Mouse (Mus musculus) telencephalon, adult 2 months (tissue): ENCODE measurements around the gene Cpne4.

Experiments
- DNase-seq: peaks from one replicate; pipeline ENCODE4 v3.0.0-alpha.2; 2011; ENCODE audit warnings: low read depth, low spot score

The Cpne4 gene

GRCm38 (mm10) chr9:105046014-105046413 is 498.9 kb downstream of the Cpne4 start:
- no peak for DNase-seq

GRCm38 (mm10) chr9:105048351-105048750 is 501.3 kb downstream of the Cpne4 start:
- peak; percentile 81 for DNase-seq

GRCm38 (mm10) chr9:105049636-105050035 is 502.6 kb downstream of the Cpne4 start:
- no peak for DNase-seq

GRCm38 (mm10) chr9:105050257-105050656 is 503.2 kb downstream of the Cpne4 start:
- DNase-seq: no peak

- peak; percentile 73 for DNase-seq
Measured at GRCm38 (mm10) chr9:105053147-105053557, 506.1 kb downstream of the Cpne4 start, which contains the start of gene Mrpl3. Gene Mrpl3 (plus strand): TSS chr9:105053239.

DNA sequence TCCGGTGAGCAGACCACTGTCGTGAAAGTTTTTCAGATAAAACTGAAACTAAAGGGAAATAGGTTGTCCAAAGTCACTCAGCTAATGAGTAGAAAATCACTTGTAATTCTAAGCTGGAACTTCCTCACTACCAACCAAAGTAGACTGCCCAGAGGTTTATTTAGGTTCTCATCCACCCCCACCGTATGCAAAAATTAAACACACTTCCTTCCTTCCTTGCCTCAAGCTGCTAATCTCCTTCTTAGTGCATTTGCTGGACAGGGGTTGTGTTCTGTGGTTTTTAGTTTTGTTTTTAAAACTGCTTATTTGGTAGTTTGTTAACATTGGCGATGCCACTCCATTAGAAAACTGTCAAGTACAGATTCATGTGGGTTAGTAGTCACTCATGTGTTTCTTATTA is 506.7 kb downstream of the Cpne4 start:
- no peak for DNase-seq

DNA sequence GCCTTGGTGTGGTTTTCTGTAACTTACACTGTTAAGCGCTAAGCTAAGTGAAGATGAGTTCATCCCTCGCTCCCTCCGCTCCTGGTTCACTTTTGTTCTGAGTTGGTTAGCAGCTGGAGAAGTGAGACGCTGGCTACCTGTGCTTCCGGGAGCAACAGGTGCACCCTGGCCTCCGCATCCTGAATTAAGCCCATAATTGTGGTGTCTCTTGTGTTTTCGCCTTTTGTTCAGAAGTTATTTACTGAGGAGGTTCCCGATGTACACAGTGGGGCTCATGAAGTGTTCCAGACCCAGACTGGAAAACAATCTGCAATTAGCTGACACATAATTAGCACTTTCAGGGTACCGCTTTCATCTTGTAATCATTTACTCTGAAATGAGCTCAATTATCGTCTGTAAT is 522.0 kb downstream of the Cpne4 start:
- no peak for DNase-seq

DNA sequence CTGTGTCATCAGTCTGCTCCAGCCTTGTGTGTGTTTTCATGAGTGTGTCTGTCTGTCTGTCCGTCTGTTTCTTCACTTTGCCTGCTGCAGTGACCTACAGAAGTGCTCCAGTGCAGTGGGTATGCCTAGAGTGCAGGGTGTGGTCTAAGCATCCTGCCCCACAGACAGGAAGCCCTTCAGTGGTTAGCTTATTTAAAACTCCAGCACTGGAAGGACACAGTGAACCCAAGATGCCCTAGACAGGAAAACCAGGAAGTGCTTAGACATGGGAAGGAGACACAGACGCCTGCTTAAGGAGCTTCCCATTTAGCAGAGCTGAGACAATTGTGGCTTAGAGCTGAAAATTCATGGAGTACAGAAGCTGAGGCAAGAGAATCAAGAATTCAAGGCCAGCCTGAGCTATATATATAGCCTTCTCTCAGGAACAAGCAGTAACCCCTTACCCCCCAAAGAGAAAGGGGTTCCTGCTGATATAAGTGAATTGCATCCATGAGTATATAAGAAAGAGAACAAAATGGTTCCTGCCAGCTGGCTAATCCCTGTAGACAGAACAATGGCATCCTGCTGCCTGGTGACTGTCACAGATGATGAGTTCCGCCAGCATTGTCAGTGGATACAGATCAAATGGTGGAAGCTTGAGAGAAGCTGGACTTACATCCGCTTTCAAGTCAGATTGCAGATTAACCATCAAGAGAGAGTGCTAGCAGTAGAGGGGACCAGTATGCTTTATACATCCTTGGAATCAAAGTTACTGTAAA is 526.1 kb downstream of the Cpne4 start:
- DNase-seq: no peak

DNA sequence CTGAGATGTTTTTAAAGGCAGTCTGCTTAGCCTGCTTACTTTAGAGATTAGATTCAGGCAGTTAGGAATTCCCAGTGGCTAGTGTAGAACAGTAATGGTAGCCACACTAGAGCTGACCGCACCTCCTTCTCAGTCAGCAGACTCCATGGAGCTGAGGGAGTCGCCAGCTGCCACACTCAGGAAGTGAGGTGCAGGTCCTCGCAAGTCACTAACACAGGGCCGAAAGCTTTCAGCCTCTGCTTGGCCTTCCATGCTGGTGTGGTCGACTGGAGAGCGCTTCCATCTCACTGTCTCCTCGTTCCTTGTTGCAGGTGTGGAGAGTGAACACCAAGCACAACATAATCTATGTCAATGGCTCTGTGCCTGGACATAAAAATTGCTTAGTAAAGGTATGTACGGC is 527.8 kb downstream of the Cpne4 start:
- DNase-seq: no peak

- DNase-seq: no peak
Measured at GRCm38 (mm10) chr9:105076756-105077424, 529.8 kb downstream of the Cpne4 start.

GRCm38 (mm10) chr9:105078460-105078859 is 531.4 kb downstream of the Cpne4 start:
- no peak for DNase-seq

GRCm38 (mm10) chr9:105080246-105080645 is 533.2 kb downstream of the Cpne4 start:
- no peak for DNase-seq
